Mouse (Mus musculus): ENCODE data around the gene Sfi1.
"Not testable (repeated sequence)": the region's sequence is repeated elsewhere in the genome, so short reads cannot be mapped to it uniquely, and the experiment has no call there.

Gene Sfi1

GRCm38 (mm10) chr11:3104501-3105260 lies 88.6 kb downstream of the Sfi1 start:
- DNase-seq (ENCODE audit: low read depth, low spot score): not testable (repeated sequence)

DNA sequence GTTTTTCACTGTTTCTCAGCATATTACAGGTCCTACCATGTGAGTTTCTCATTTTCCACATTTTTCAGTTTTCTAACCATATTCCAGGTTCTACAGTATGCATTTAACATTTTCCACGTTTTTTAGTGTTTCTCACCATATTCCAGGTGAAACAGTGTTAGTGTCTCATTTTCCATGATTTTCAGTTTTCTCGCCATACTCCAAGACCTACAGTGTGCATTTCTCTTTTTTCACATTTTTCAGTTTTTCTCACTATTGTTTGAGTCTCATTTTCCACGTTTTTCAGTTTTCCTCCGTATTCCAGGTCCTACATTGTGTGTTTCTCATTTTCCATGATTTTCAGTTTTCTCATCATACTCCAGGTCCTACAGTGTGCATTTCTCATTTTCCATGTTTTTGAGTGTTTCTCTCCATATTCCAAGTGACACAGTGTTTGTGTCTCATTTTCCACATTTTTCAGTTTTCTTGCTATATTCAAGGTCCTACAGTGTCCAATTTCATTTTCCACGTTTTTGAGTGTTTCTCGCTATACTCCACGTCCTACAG lies 89.6 kb downstream of the Sfi1 start:
- no peak for DNase-seq (ENCODE audit: low read depth, low spot score)

DNA sequence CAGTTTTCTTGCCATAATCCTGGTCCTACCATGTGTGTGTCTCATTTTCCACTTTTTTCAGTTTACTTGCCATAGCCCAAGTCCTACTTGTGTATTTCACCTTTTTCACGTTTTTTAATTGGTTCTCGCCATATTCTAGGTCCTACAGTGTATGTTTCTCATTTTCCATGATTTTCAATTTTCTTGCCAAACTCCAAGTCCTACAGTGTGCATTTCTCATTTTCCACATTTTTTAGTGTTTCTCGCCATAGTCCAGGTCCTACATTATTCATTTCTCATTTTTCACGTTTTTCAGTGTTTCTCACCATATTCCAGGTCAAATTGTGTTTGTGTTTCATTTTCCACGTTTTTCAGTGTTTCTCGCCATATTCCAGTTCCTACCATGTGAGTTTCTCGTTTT lies 90.6 kb downstream of the Sfi1 start:
- DNase-seq (ENCODE audit: low read depth, low spot score): not testable (repeated sequence)

- DNase-seq (ENCODE audit: low read depth, low spot score): no peak
These were observed 91.3 kb downstream of the Sfi1 start for GRCm38 (mm10) chr11:3101875-3102494.

DNA sequence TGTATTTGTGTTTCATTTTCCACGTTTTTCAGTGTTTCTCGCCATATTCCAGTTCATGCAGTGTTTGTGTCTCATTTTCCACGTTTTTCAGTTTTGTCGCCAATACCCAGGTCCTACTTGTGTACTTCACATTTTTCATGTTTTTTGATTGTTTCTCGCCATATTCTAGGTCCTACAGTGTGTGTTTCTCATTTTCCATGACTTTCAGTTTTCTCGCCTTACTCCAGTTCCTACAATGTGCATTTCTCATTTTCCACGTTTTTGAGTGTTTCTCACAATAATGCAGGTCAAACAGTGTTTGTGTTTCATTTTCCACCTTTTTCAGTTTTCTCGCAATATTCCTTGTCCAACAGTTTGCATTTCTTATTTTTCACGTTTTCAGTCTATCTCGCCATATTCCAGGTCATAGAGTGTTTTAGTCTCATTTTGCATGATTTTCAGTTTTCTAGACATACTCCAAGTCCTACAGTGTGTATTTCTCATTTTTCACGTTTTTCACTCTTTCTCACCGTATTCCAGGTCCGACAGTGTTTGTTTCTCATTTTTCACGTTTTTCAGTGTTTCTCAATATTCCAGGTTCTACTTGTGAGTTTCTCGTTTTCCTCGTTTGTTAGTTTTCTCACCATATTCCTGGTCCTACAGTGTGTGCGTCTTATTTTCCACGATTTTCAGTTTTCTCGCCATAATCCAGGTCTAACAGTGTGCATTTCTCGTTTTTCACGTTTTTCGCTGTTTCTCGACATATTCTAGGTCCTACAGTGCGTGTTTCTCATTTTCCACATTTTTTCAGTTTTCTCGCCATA lies 92.0 kb downstream of the Sfi1 start:
- no peak for DNase-seq (ENCODE audit: low read depth, low spot score)

GRCm38 (mm10) chr11:3100066-3100645 lies 93.1 kb downstream of the Sfi1 start:
- DNase-seq (ENCODE audit: low read depth, low spot score): peak; percentile 57
